Mouse (Mus musculus) cerebellum, adult 2 months (tissue): ENCODE results near the gene Ret.

Source experiments
- CTCF ChIP-seq: fragments of 200-500 bp; IDR thresholded peaks from 2 replicates; pipeline ENCODE4 v1.5.1; 2011; ENCODE audit warnings: low read depth, mild to moderate bottlenecking, control low read depth, low read length, moderate library complexity, borderline replicate concordance; ENCODE audit not compliant: insufficient read depth
- POLR2A ChIP-seq: fragments of 200-500 bp; IDR thresholded peaks from 2 replicates; pipeline ENCODE4 v1.6.1; 2011; ENCODE audit warnings: low read length, control low read depth, borderline replicate concordance; ENCODE audit not compliant: insufficient read depth

- TF ChIP-seq POLR2A = no peak
- no peak for TF ChIP-seq CTCF
Measured at GRCm38 (mm10) chr6:118150128-118150527, 47.4 kb downstream of the Ret start.
